Mouse (Mus musculus) ES-E14 (cell line): Measurements from ENCODE around the gene Adh5.

Experiments used
- CHD2 ChIP-seq: IDR thresholded peaks from 2 replicates; pipeline ENCODE4 v1.6.1; 2014; ENCODE audit warnings: mild to moderate bottlenecking, low read depth, low read length, inconsistent platforms
- ZC3H11A ChIP-seq: IDR thresholded peaks from 2 replicates; pipeline ENCODE4 v1.6.1; 2012; ENCODE audit warnings: low read depth, mild to moderate bottlenecking, inconsistent platforms, low read length, borderline replicate concordance
- ZNF384 ChIP-seq: IDR thresholded peaks from 2 replicates; pipeline ENCODE4 v1.6.1; 2012; ENCODE audit warnings: low read depth, low read length, inconsistent platforms

DNA sequence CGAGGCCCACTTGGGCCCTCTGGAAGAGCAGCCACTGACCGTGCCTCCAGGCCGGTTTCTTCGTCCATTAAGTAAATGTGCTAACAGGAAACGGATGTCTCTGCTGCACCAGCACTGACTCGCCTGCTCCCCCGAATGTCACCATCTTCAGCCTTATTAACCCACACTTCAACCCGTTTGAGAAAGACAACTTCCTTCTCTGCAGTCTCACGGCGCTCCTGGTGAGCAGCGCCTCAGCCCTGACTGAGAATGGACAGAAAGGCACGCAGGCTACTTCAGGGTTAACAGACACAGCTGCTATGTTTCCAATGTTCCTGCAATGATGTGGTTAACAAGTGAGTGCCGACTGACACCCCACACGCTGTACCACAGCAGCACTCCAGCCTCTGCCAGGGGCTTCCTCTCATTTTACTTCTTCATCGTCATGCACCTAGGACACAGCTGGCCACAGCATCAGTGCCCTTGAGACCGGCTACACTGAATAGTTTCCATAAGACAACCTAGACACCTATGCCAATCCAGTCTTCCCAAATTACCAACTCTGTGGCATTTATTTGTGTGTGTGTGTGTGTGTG, 21.8 kb downstream of the Adh5 start:
- TF ChIP-seq ZC3H11A (no peak), ZNF384 (no peak), CHD2 (no peak)
